Mouse (Mus musculus): ENCODE measurements around the gene Tardbp. TPM values are rescaled to one million over a fixed set of nuclear protein-coding genes. Genes with fewer than 3 reads are reported as not detected.

The Tardbp gene
- polyA plus RNA-seq, 1 experiment from 2014 or later = 495 TPM

- Histone ChIP-seq H3K27me3 (ENCODE audit: poor library complexity, severe bottlenecking) (no peaks in the 10 kb centered on the region), H3K36me3 (replicated peaks) (no peaks in the 10 kb centered on the region), H3K9me3 (no peaks in the 10 kb centered on the region), H3K4me3 (no peak overlapping the region), H3K4me1 (peaks cover 3% of the 10 kb centered on the region), H3K27ac (no peak overlapping the region)
- WGBS = 68% methylated on average over 3 of the region's 3 CpGs
- DNase-seq (ENCODE audit: extremely low spot score, low spot score) = no peak
Observed at GRCm38 (mm10) chr4:148632013-148632692, 5.3 kb upstream of the Tardbp start.

- Histone ChIP-seq H3K27me3 (ENCODE audit: poor library complexity, severe bottlenecking) (no peaks in the 10 kb centered on the region), H3K4me1 (peaks cover 29% of the 10 kb centered on the region), H3K9me3 (no peaks in the 10 kb centered on the region), H3K4me3 (peak overlapping the region; percentile 99), H3K27ac (peak overlapping the region; percentile 100), H3K36me3 (replicated peaks) (peaks cover 31% of the 10 kb centered on the region)
- 63% methylated on average over 3 of the region's 3 CpGs for WGBS
- no peak for DNase-seq (ENCODE audit: extremely low spot score, low spot score)
Observed at GRCm38 (mm10) chr4:148627246-148627645, 427 bp upstream of the Tardbp start.

GRCm38 (mm10) chr4:148625756-148626622, 830 bp downstream of the Tardbp start:
- 1% methylated on average over 57 of the region's 57 CpGs for WGBS
- Histone ChIP-seq H3K27ac (peak overlapping the region; percentile 100), H3K27me3 (ENCODE audit: poor library complexity, severe bottlenecking) (no peaks in the 10 kb centered on the region), H3K4me3 (peak overlapping the region; percentile 99), H3K4me1 (peaks cover 29% of the 10 kb centered on the region), H3K9me3 (no peaks in the 10 kb centered on the region), H3K36me3 (replicated peaks) (peaks cover 44% of the 10 kb centered on the region)
- peak; percentile 49 for DNase-seq (ENCODE audit: extremely low spot score, low spot score)

GRCm38 (mm10) chr4:148625010-148625409, 1.8 kb downstream of the Tardbp start:
- Histone ChIP-seq H3K27me3 (ENCODE audit: poor library complexity, severe bottlenecking) (no peaks in the 10 kb centered on the region), H3K27ac (no peak overlapping the region), H3K4me3 (peak overlapping the region; percentile 99), H3K4me1 (peaks cover 29% of the 10 kb centered on the region), H3K36me3 (replicated peaks) (peaks cover 53% of the 10 kb centered on the region), H3K9me3 (no peaks in the 10 kb centered on the region)
- DNase-seq (ENCODE audit: extremely low spot score, low spot score) = no peak
- 84% methylated on average over 10 of the region's 10 CpGs for WGBS

- Histone ChIP-seq H3K4me3 (0 out of 2 replicates have a peak overlapping the region, but pooled peaks have one; percentile 1), H3K9me3 (no peaks in the 10 kb centered on the region), H3K27ac (no peak overlapping the region), H3K36me3 (replicated peaks) (peaks cover 67% of the 10 kb centered on the region), H3K27me3 (ENCODE audit: poor library complexity, severe bottlenecking) (no peaks in the 10 kb centered on the region), H3K4me1 (peaks cover 29% of the 10 kb centered on the region)
- no peak for DNase-seq (ENCODE audit: extremely low spot score, low spot score)
- WGBS = 91% methylated on average over 4 of the region's 4 CpGs
Observed at GRCm38 (mm10) chr4:148623609-148624008, 3.2 kb downstream of the Tardbp start.

- H3K4me3 ChIP-seq = no peak overlapping the region
- H3K36me3 ChIP-seq (replicated peaks) = peaks cover 79% of the 10 kb centered on the region
- no peaks in the 10 kb centered on the region for H3K27me3 ChIP-seq (ENCODE audit: poor library complexity, severe bottlenecking)
- no peak for DNase-seq (ENCODE audit: extremely low spot score, low spot score)
- H3K9me3 ChIP-seq = no peaks in the 10 kb centered on the region
- no peak overlapping the region for H3K27ac ChIP-seq
- 94% methylated on average over 4 of the region's 4 CpGs for WGBS
- H3K4me1 ChIP-seq = peaks cover 29% of the 10 kb centered on the region
Observed at GRCm38 (mm10) chr4:148622485-148622884, 4.3 kb downstream of the Tardbp start.

GRCm38 (mm10) chr4:148620718-148621117, 6.1 kb downstream of the Tardbp start:
- peaks cover 20% of the 10 kb centered on the region for H3K4me1 ChIP-seq
- WGBS = 97% methylated on average over 1 of the region's 1 CpGs
- H3K27me3 ChIP-seq (ENCODE audit: poor library complexity, severe bottlenecking) = no peaks in the 10 kb centered on the region
- H3K36me3 ChIP-seq (replicated peaks) = peaks cover 96% of the 10 kb centered on the region
- H3K27ac ChIP-seq = no peak overlapping the region
- no peak for DNase-seq (ENCODE audit: extremely low spot score, low spot score)
- H3K4me3 ChIP-seq = no peak overlapping the region
- H3K9me3 ChIP-seq = no peaks in the 10 kb centered on the region

- Histone ChIP-seq H3K9me3 (no peaks in the 10 kb centered on the region), H3K36me3 (replicated peaks) (peaks cover 100% of the 10 kb centered on the region), H3K27me3 (ENCODE audit: poor library complexity, severe bottlenecking) (no peaks in the 10 kb centered on the region), H3K27ac (no peak overlapping the region), H3K4me1 (peaks cover 14% of the 10 kb centered on the region), H3K4me3 (no peak overlapping the region)
- 81% methylated on average over 1 of the region's 1 CpGs for WGBS
- DNase-seq (ENCODE audit: extremely low spot score, low spot score) = no peak
Observed at GRCm38 (mm10) chr4:148619805-148620204, 7.0 kb downstream of the Tardbp start.

GRCm38 (mm10) chr4:148613738-148614137, 13.1 kb downstream of the Tardbp start:
- H3K36me3 ChIP-seq (replicated peaks) = peaks cover 97% of the 10 kb centered on the region
- WGBS = 86% methylated on average over 9 of the region's 9 CpGs
- H3K27me3 ChIP-seq (ENCODE audit: poor library complexity, severe bottlenecking) = no peaks in the 10 kb centered on the region
- no peak overlapping the region for H3K4me3 ChIP-seq
- H3K9me3 ChIP-seq = no peaks in the 10 kb centered on the region
- no peak overlapping the region for H3K27ac ChIP-seq
- DNase-seq (ENCODE audit: extremely low spot score, low spot score) = no peak
- H3K4me1 ChIP-seq = no peaks in the 10 kb centered on the region; the same call in 1 of the 2 replicates

- H3K36me3 ChIP-seq (replicated peaks) = peaks cover 85% of the 10 kb centered on the region
- no peak for DNase-seq (ENCODE audit: extremely low spot score, low spot score)
- WGBS = 78% methylated on average over 4 of the region's 4 CpGs
Observed at GRCm38 (mm10) chr4:148612557-148612956, 14.3 kb downstream of the Tardbp start.

GRCm38 (mm10) chr4:148610631-148611364, 16.0 kb downstream of the Tardbp start:
- 84% methylated on average over 5 of the region's 5 CpGs for WGBS
- no peaks in the 10 kb centered on the region for H3K27me3 ChIP-seq (ENCODE audit: poor library complexity, severe bottlenecking)
- peaks cover 72% of the 10 kb centered on the region for H3K36me3 ChIP-seq (replicated peaks)
- no peak overlapping the region for H3K27ac ChIP-seq
- no peak overlapping the region for H3K4me3 ChIP-seq
- no peaks in the 10 kb centered on the region; the same call in 1 of the 2 replicates for H3K4me1 ChIP-seq
- no peak for DNase-seq (ENCODE audit: extremely low spot score, low spot score)
- H3K9me3 ChIP-seq = no peaks in the 10 kb centered on the region

More at GRCm38 (mm10) chr4:148612557-148612956, 14.3 kb downstream of the Tardbp start:
- no peak overlapping the region for H3K27ac ChIP-seq
- no peak overlapping the region for H3K4me3 ChIP-seq
- no peaks in the 10 kb centered on the region; the same call in 1 of the 2 replicates for H3K4me1 ChIP-seq
- H3K9me3 ChIP-seq = no peaks in the 10 kb centered on the region
- no peaks in the 10 kb centered on the region for H3K27me3 ChIP-seq (ENCODE audit: poor library complexity, severe bottlenecking)

GRCm38 (mm10) chr4:148609805-148610204, 17.0 kb downstream of the Tardbp start:
- Histone ChIP-seq H3K9me3 (no peaks in the 10 kb centered on the region), H3K36me3 (replicated peaks) (peaks cover 62% of the 10 kb centered on the region), H3K27ac (no peak overlapping the region), H3K4me3 (no peak overlapping the region), H3K27me3 (ENCODE audit: poor library complexity, severe bottlenecking) (no peaks in the 10 kb centered on the region), H3K4me1 (peaks cover 1% of the 10 kb centered on the region; the same call in 1 of the 2 replicates)
- 92% methylated on average over 5 of the region's 5 CpGs for WGBS
- no peak for DNase-seq (ENCODE audit: extremely low spot score, low spot score)
